Mouse (Mus musculus) C3H10T1/2 (cell line): ENCODE data around the gene Rhot2. TPM values are rescaled to one million over a fixed set of nuclear protein-coding genes. Genes with fewer than 3 reads are reported as not detected.

Experiments used
- polyA plus RNA-seq, 2 experiments: library from polyadenylated mRNA; unstranded; fragments of >200 nt; fragmentation: generic; extraction: Trizol; gene quantifications; one replicate each; pipeline ENCODE4 v1.2.1; 2012; ENCODE audit warnings: missing spikeins in 2 of 2

Gene Rhot2
- 10 to 100 TPM; 17.7 to 29.4 TPM for polyA plus RNA-seq

DNA sequence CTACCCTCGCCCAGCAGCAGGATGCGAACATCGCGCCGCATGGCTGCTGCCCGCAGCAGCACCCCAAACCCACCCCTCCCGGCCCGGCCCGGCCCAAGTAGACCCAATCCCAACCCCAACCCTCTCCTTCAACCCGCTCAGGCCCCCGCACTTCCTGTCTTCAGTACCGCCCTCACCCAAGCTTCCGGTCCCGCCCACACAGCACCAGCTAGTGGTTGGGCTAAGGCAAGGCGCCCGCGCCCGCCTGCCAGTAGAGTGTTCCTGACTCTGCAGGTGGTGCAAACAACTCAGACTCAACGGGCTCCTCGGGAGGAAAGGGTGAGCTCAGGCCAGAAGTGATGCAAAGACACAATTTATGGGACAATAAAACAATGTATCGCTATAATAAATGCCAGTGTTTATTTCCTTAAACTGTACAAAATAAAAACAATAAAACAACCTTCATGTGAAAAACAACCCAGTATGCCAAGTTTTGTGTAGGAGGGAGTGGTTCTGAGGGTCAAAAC is at the start of gene Rhot2:
TSS of gene Rhot2 (minus strand) at position 456 of the 506 bp plus-strand sequence.

DNA sequence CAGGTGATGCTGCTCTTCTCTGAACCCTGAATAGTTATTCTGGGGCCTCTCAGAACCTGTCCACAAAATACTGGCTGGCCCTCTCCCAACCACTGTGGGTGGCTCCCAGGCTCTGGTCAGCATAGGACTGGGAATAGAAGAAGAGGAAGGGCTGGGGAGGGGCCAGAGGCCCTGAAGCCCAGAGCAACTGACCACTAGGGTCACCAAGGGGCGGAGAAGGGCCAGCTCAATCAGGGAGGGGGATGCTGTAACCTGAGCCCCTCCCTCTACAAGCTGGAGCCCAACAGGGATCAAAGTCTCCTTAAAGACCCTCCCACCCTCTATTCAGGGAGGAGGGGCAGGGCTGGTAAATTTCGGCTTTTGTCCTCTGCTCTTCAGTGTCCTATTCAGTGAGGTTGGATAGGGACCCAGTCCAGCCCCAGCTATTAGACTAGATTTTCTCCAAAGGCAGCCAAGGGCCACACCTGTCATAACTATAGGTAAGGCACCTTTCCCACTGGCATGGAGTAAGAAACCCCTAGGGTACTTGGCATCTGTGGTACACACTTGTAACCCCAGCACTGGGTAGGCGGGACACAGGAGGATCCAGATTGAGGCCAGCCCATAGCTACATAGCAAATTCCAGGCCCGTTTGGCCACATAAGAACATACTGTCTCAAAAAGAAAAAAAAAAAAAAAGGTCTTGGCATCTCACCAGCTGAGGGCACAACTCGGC is 35.7 kb upstream of the Rhot2 start, which contains the start of gene Wfikkn1:
TSS of gene Wfikkn1 (minus strand) at position 663 of the 715 bp plus-strand sequence.

DNA sequence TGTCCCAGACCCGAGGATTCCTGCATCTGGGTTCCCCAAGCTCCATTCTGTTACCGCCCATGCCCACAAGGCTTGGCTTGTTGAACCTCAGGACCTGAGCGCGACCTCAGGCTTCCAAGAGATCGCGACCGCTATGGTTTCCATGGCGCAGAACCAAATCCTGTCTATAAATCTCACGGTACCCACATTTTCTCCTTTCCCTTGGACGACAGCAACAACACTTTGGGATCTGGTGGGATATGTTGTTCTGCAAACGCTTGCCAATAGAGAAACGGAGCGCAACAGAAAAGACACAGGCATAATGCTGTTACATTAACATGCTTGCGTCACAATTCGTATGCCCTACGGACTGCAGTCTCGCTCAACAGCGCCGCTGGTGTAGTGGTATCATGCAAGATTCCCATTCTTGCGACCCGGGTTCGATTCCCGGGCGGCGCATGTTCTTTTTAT is 30.1 kb upstream of the Rhot2 start, which contains the start of gene Mettl26:
TSS of gene Mettl26 (plus strand) at position 354 of the 450 bp plus-strand sequence.

DNA sequence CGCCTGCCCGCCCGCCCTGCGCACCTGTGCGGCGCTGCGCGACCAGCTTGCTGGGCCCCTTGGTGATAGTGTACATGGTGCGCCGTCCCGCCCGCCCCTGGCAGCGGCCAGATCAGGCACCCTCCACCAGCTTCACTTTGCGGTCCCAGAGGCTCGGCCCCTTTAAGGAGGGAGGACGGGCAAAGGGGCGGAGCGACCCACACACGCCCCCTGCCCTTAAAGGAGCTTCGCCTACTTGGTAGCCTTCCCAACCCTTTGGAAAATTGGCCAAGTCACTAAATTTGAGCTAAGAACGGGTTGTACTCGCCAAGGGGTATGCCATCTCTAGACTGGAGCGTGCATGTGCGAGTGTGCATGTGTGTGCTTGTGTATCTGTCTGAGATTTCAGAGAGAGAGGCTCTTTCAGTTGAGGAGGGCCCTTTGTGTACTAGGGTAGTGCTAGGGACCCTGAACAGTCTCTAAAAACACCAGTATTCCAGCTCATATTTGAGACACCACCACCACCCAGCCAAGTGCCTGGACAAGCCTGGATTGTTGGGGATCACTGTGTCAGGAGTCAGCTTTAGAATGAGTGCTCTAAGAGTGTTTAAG is 24.0 kb upstream of the Rhot2 start, which contains the start of gene Mcrip2:
TSS of gene Mcrip2 (minus strand) at position 164 of the 591 bp plus-strand sequence.

DNA sequence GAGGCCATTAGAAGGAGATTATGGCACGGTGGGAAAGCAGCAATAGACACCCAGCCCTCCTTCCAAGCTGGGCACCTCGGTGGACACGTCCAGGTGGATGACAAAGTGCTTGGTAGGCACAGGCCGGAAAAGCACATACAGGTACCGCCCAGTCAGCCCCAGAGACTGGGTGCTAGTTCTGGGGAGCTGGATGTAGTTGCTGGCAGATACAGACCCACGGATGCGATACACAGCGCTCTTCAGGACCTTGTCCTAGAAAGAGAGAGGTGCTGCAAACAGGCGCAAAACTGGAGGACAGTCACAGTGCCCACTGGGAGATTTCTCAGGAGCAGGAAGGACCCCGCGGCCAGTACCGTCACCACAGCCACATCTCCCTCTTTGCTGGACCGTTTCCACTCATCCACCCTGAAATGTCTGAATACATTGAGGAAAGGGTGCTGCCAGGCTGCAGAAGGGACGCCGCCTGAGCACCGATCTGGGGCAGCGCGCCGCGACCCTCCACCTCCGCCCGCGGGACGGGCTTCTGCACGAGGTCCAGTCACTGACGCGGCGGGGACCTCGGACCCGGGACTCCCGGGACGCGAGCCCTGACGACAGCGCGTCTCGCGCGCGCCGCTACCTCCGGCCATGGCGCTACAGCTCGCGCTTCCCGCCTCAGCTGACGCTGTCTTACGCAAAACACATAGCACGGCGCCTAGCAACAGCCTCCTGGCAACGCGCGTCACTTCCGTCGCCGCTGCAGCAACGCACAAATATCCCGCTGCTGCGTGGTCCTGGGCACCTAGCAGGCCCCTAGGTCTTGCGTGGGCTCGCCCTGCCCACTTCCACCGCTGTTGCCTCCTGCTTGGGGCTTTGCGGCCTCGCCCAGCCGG is 16.4 kb upstream of the Rhot2 start, which contains the start of gene Wdr90:
TSS of gene Wdr90 (minus strand) at position 670 of the 872 bp plus-strand sequence.

DNA sequence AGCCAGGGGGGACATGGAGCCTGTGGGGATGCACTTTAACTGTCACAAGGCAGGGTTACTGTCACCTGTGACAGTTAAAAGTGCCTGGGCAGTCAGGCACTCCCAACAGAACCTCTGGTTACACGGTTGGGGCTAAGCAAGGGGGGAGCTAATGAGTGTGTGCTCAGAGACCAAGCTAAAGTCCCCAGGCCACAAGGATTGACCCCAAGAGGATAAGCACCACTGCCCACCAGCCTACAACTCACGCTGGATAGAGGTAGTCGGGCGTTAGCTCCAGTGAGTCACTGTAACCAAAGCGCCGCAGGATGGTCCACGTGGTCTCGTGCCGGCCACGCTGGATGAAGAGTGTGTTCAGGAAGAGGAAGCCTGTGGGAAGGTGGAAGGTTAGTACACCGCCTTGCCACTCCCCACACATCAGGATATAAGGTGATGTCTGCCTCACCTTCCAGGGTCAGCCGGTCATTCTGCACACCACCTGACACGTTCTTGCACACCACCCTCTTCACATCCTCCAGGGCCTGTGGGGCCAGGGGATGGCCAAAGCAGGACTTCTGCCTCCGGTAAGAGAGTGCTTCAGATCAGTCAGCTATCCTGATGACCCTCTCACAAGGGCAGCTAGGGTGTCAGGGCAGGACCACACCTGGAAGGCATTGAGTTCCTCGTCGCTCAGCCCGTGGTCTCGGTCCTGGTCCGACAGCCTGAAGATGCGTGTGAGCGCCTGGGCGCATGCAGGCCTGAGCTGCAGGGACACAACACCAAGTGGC is 3.4 kb downstream of the Rhot2 start, which contains the start of gene Gm20683:
TSS of gene Gm20683 (minus strand) at position 647 of the 764 bp plus-strand sequence.

DNA sequence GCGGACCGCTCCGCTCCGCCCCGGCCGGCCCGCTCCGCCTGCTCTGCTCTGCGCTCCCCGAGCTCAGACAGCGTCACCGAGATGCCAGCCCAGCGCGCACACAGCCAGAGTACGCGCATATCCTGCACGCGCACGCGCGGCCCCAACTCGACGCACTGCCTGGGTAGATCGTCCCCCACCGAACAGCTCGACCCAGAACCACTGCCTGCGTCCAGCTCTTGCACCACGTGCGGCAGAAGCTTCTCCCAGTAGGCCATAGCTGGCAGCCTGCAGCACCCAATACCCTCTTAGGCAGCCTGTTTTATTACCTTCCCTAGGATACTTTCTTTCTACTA is 7.6 kb downstream of the Rhot2 start, which contains the start of gene Rhbdl1:
TSS of gene Rhbdl1 (minus strand) at position 220 of the 335 bp plus-strand sequence.

DNA sequence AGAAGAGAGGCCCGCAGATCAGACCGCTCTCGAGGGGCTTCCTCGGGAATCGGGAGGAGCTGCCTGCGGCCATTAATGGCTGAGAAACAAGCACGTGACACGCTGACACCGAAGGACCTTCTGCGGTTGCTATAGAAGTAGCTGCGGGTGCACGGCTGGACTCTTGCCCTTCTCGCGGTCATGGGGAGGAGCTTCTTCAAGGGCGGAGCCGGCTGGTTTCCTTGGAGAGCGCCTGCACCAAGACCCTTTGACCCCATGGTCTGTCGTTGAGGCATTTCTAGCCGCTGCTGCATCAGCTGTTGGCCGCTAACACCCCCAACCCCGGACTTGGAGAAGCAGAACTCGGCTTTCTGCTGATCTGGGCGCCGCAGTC is 11.4 kb downstream of the Rhot2 start, which contains the start of gene Stub1:
TSS of gene Stub1 (minus strand) at position 114 of the 373 bp plus-strand sequence.

DNA sequence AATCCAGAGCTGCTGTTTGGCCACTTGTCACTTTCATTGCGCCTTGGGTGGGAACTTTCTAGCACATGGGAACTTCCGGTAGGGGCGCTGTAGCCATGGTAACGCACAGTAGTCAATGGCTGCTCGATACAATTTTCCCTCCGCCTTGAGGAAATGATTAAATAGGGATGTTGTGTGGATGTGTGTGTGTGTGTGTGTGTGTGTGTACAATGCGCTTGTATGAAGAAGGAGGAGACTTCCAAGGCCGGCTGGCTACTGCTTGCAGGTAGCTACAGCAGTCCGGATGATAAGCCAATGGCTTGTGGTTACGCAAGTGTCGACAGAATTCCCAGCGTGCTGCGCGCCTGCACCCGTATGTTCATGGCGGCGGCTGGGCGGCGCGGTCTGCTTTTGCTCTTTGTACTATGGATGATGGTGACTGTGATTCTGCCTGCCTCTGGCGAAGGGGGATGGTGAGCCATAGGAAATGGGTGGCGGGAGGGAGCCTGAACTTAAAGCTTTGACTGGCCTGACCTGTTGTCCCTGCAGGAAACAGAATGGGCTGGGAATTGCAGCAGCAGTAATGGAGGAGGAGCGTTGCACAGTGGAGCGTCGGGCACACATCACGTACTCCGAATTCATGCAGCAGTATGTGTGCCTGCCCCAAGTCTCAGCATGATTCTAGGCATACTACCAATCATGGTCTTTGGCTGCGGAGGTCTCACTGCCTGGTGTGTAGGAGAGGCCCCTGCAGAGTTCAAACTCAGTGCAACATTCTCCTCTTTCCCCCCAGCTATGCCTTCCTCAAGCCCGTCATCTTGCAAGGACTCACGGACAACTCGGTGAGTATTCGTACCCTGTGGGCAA is 15.7 kb downstream of the Rhot2 start, which contains the start of gene Jmjd8:
TSS of gene Jmjd8 (plus strand) at position 156 of the 846 bp plus-strand sequence.

DNA sequence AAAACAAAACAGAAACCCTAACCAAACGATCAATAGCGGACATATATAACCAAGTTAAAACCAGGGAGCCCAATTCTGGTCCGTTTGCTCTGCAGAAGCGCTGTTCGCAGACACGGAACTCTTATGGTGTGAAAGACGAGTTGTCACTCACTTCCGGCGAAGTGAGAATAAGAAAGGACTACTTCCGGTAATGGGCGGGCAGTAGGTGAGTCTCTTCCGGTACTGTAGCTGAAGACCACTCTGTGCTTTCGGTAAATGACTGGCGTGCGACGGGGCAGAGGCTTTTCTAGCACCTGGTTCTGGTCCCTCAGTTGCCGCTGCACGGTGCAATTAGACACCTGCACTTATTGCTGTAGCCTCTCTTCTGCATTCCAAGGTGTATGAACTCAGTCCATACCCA is 21.2 kb downstream of the Rhot2 start, which contains the start of gene Wdr24:
TSS of gene Wdr24 (plus strand) at position 176 of the 400 bp plus-strand sequence.

DNA sequence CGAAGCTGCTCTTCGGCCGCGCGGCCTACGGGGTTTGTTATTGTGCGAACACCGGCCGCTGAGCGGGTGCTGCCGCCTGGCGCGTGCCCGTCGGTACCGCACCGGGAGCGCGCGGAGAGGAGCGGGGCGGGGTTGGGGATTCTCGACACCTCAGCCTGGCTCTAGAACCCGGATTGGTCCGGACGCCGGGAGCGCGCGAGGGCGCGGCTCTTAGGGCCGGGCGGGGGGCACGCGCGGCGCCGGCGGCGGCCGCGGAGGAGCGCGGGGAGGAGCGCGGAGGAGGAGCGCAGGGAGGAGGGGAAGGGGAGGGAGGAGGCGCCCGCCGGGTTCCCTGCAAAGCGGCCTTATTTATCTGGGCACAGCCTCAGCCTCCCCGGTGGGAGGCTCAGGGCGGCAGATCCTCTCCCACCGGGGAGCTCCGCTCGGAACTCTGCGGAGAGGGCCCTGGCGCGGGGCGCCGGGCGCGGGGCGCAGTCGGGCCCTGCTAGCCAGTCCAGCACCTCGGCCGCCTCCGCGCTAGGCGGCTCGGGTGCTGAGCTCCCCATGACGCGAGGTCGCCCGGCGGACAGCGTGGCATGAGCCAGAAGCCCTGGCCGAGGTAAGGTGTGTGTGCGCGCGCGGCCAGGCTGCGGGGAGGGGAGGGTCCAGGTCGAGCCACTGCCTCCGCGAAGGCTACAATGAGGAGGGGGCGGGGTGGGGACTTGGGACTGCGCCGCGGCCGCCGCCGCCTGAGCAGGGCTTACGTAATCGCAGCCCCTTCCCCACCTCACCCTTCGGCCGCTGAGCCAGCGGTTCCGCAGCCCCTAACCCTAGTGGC is 35.7 kb downstream of the Rhot2 start, which contains the start of gene Fbxl16:
TSS of gene Fbxl16 (plus strand) at position 297 of the 817 bp plus-strand sequence.

DNA sequence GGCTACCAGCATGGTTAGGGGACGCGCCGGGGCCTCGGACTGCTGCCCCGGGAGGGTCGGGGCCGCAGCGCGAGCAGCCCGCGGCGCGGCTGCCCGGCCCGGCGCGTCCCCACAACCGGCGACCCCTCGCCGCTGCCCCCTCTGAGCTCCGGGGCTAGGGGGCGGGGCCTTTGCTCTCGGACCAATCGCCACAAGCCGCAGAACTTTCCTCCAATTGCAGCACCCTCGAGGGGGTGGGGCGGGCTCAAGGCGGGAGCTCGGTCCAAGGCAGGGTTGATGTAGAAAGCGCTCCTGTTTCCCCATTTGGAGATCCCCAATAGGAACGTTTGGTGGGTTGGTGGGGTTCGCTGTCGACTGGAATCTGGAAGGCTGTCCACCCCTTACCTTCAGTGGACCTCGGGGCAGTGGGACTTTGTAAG is 47.7 kb downstream of the Rhot2 start, which contains the start of gene Metrn:
TSS of gene Metrn (minus strand) at position 186 of the 419 bp plus-strand sequence.

DNA sequence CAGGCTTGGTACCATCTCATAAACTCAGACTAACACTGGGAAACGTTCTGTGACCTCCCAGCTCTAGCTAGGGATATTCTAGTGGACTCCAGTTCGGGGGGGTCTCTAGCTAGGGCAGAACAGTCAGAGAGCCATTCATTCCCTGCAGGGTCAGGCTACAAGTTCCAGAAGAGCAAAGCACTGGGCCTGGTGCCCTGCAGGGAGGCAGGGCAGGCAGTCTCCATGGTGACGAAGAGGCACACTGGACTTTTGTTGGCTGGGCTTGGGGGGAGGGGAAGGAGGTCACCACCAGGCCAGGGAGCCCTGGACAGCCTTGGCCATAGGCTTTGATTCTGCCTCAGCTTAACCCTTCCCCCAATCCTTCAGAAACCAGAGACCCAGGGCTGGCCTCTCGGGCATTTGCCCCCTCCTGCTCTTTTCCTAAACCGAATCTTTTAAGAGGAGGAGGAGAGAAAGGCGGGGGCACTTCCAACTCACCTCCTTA is 49.0 kb downstream of the Rhot2 start, which contains the start of gene AC134908.4:
TSS of gene AC134908.4 (minus strand) at position 51 of the 484 bp plus-strand sequence.

DNA sequence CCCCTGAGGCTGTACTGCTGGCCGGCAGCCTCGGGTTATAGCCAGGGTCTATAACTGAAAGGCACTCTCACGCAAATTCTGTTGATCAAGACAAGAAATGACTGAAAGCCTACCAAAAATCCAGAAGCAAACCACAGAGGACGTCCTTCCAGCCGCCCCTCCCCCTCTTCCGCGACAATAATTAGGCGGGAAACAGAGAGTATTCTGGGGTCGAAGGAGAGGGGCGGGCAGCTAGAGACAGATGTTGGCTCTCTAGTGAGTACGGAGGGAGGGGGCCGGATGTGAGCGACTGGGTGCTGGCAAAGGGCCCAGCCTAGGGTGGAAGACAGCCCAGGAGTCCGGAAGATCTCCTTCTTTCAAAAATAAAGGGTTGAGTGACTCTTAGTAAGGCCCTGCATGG is 52.0 kb downstream of the Rhot2 start, which contains the start of gene Fam173a:
TSS of gene Fam173a (minus strand) at position 287 of the 400 bp plus-strand sequence.

Other genes with a start within 250 kb of the Rhot2 start
- under 1 TPM; 0.68 to 0.90 TPM for gene Gng13, start 127.7 kb downstream of the Rhot2 start, polyA plus RNA-seq
- 10 to 100 TPM; 13.0 to 64.2 TPM for gene Chtf18, start 117.4 kb downstream of the Rhot2 start, polyA plus RNA-seq
- 10 to 100 TPM; 29.8 to 35.4 TPM for gene Rpusd1, start 117.2 kb downstream of the Rhot2 start, polyA plus RNA-seq
- gene Mslnl, start 108.8 kb downstream of the Rhot2 start, polyA plus RNA-seq = under 1 TPM; 0.01 to 0.05 TPM
- gene Msln, start 90.5 kb downstream of the Rhot2 start, polyA plus RNA-seq = 10 to 100 TPM in 1 of 2 experiments, 1 to 10 TPM in 1; 5.9 to 17.1 TPM
- gene Narfl, start 71.1 kb downstream of the Rhot2 start, polyA plus RNA-seq = 10 to 100 TPM; 19.4 to 24.0 TPM
- 10 to 100 TPM; 33.9 to 66.4 TPM for gene Haghl, start 59.2 kb downstream of the Rhot2 start, polyA plus RNA-seq
- under 1 TPM; 0.11 to 0.14 TPM for gene Ccdc78, start 58.3 kb downstream of the Rhot2 start, polyA plus RNA-seq
- 10 to 100 TPM; 89.1 to 99.0 TPM for gene Fam173a, start 52.0 kb downstream of the Rhot2 start, polyA plus RNA-seq
- 1 to 10 TPM in 1 of 2 experiments, not detected in 1; 1.4 TPM for gene AC134908.4, start 49.2 kb downstream of the Rhot2 start, polyA plus RNA-seq
- gene Metrn, start 47.7 kb downstream of the Rhot2 start, polyA plus RNA-seq = 100 to 1,000 TPM in 1 of 2 experiments, 10 to 100 TPM in 1; 88.0 to 177 TPM
- gene Fbxl16, start 35.8 kb downstream of the Rhot2 start, polyA plus RNA-seq = under 1 TPM; 0.05 to 0.27 TPM
- 10 to 100 TPM in 1 of 2 experiments, 1 to 10 TPM in 1; 10.0 to 27.6 TPM for gene Wdr24, start 21.2 kb downstream of the Rhot2 start, polyA plus RNA-seq
- 10 to 100 TPM; 14.3 to 39.3 TPM for gene Jmjd8, start 16.0 kb downstream of the Rhot2 start, polyA plus RNA-seq
- gene Stub1, start 11.4 kb downstream of the Rhot2 start, polyA plus RNA-seq = 100 to 1,000 TPM; 242 to 426 TPM
- 1 to 10 TPM in 1 of 2 experiments, under 1 TPM in 1; 0.07 to 1.4 TPM for gene Rhbdl1, start 7.6 kb downstream of the Rhot2 start, polyA plus RNA-seq
- gene Gm20683, start 3.1 kb downstream of the Rhot2 start, polyA plus RNA-seq = 1 to 10 TPM in 1 of 2 experiments, under 1 TPM in 1; 0.06 to 1.5 TPM
- gene Wdr90, start 16.6 kb upstream of the Rhot2 start, polyA plus RNA-seq = 10 to 100 TPM; 15.7 to 20.9 TPM
- gene Mcrip2, start 23.9 kb upstream of the Rhot2 start, polyA plus RNA-seq = 10 to 100 TPM; 19.6 to 60.3 TPM
- gene Mettl26, start 30.2 kb upstream of the Rhot2 start, polyA plus RNA-seq = 10 to 100 TPM; 39.4 to 53.9 TPM
- 1 to 10 TPM in 1 of 2 experiments, under 1 TPM in 1; 0.22 to 1.1 TPM for gene Wfikkn1, start 36.0 kb upstream of the Rhot2 start, polyA plus RNA-seq
- gene Rab40c, start 74.9 kb upstream of the Rhot2 start, polyA plus RNA-seq = 10 to 100 TPM; 14.7 to 31.1 TPM
- gene Pigq, start 100.1 kb upstream of the Rhot2 start, polyA plus RNA-seq = 10 to 100 TPM; 24.9 to 42.4 TPM
- under 1 TPM; 0.02 to 0.78 TPM for gene Nhlrc4, start 100.1 kb upstream of the Rhot2 start, polyA plus RNA-seq
- gene A930017K11Rik, start 107.7 kb upstream of the Rhot2 start, polyA plus RNA-seq = under 1 TPM; 0.02 to 0.04 TPM
- gene Capn15, start 140.9 kb upstream of the Rhot2 start, polyA plus RNA-seq = 10 to 100 TPM in 1 of 2 experiments, 1 to 10 TPM in 1; 4.7 to 13.1 TPM
- 10 to 100 TPM in 1 of 2 experiments, 1 to 10 TPM in 1; 6.5 to 26.0 TPM for gene Rab11fip3, start 224.7 kb upstream of the Rhot2 start, polyA plus RNA-seq
- gene Decr2, start 245.5 kb upstream of the Rhot2 start, polyA plus RNA-seq = 10 to 100 TPM in 1 of 2 experiments, 1 to 10 TPM in 1; 1.2 to 18.9 TPM